Mouse (Mus musculus) right cerebral cortex, adult 18-20 months (tissue): ENCODE data around the gene Rnf19b.

Source experiments
- DNase-seq: peaks from one replicate; pipeline ENCODE4 v3.0.0; 2022; ENCODE audit warnings: mixed read lengths

The Rnf19b gene

GRCm38 (mm10) chr4:129081041-129081440, 23.0 kb downstream of the Rnf19b start:
- no peak for DNase-seq

DNA sequence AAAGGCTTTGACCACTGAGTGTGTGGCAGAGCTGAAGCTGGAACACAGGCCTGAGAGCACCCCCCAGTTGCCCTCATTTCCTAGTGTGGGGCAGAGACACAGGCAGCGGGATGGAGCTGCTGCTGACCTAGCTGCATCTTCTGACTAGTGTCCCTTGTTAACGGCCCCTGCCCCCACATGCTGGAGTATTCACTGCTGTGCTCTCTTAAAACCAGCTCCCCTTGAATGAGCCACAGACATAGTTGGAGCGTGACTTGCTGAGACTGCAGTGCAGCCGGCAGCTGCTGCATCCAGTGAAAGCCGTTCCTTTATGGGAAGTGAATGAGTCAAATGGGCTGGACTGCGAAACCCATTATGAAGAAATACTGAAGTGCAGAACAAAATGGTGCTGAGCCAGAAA, 23.4 kb downstream of the Rnf19b start:
- DNase-seq: peak; percentile 34

GRCm38 (mm10) chr4:129081939-129082338, 23.9 kb downstream of the Rnf19b start:
- DNase-seq: no peak

- peak; percentile 60 for DNase-seq
Measured at GRCm38 (mm10) chr4:129082379-129083115, 24.5 kb downstream of the Rnf19b start.

- DNase-seq: no peak
Measured at GRCm38 (mm10) chr4:129084896-129085295, 26.8 kb downstream of the Rnf19b start.

GRCm38 (mm10) chr4:129086078-129086477, 28.0 kb downstream of the Rnf19b start:
- peak; percentile 58 for DNase-seq

- DNase-seq: no peak
Measured at GRCm38 (mm10) chr4:129087850-129088249, 29.8 kb downstream of the Rnf19b start.

GRCm38 (mm10) chr4:129095276-129095675, 37.2 kb downstream of the Rnf19b start:
- no peak for DNase-seq

DNA sequence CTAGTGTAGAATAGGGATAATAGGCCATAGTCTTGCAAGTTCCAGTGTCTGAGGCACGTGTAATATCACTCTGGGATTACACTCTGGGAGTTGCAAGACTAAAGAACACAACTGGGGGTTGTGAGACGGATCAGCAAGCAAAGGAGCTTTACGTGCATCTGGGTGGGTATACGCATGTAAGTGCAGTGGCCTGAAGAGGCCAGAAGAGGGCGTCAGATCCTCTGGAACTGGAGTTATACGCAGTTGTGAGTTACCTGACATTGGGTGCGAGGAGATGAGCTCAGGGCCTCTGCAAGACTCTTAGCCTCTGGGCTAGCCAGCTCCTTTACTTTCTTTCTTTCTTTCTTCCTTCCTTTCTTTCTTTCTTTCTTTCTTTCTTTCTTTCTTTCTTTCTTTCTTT, 38.9 kb downstream of the Rnf19b start:
- no peak for DNase-seq

- DNase-seq: no peak
Measured at GRCm38 (mm10) chr4:129102133-129102829, 44.2 kb downstream of the Rnf19b start.

DNA sequence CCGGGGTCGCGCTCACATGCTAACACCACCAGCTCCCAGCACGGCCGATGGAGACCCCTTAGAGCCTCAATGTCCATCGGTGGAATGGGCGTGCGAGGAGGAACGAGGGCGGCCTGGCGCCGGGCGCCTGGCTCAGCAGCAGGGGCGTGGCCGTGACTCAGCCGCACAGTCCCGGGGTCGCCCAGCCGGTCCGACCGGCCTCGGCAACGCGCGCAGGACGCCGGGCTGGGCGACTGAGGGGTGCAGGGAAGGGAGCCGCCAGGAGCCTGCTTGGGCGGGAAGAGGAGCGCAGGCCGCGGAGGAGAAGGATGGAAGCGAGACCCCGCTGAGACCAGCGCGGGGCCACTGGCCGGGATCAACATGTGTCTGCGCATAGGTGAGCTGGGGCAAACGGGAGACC, 47.3 kb downstream of the Rnf19b start, which contains the start of gene Tmem54:
Tmem54 (plus strand) TSS at position 193 of the 400 bp plus-strand sequence.
- no peak for DNase-seq

- no peak for DNase-seq
Measured at GRCm38 (mm10) chr4:129106073-129106472, 48.0 kb downstream of the Rnf19b start.

- DNase-seq: no peak
Measured at GRCm38 (mm10) chr4:129107348-129107899, 49.4 kb downstream of the Rnf19b start.

GRCm38 (mm10) chr4:129108624-129109023, 50.6 kb downstream of the Rnf19b start:
- DNase-seq: no peak

DNA sequence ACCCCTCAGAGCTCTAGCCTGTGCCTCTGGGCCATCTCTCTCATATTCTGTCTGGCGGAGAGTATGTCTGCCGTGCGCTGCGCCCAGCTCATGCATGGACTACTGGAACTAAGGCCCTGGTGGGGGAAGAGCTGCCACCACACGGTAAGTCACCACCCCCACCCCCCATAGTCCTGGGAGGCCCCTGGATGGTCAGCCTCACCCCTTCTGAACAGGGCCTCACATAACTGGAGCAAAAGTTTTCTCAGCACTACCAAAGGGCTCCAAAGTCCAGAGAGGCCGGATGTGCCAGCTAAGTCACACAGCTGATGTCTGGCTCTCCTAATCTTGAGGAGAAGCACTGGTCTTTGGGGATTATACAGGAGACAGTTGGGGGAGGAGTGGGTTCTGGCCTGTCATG, 52.7 kb downstream of the Rnf19b start:
- no peak for DNase-seq

DNA sequence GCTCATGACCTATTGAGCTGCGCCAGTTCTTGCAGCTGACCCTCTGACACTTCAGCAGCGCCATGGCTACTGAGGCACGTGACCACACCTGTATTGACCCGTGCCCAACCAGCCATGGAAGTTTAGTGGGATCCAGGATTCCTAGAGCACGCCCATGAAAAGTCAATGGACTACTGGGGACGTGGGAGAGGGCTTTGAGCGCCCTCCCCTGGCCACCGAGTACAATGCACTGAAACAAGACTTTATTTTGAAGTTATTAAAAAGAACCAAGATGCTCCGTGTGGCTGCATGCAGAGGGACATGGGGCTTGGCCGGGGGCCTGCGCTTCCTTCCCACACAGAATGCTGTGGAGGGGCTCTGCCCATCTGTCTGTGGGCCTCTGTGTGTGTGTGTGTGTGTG, 53.3 kb downstream of the Rnf19b start:
- no peak for DNase-seq

- no peak for DNase-seq
Measured at GRCm38 (mm10) chr4:129112231-129112630, 54.2 kb downstream of the Rnf19b start.

DNA sequence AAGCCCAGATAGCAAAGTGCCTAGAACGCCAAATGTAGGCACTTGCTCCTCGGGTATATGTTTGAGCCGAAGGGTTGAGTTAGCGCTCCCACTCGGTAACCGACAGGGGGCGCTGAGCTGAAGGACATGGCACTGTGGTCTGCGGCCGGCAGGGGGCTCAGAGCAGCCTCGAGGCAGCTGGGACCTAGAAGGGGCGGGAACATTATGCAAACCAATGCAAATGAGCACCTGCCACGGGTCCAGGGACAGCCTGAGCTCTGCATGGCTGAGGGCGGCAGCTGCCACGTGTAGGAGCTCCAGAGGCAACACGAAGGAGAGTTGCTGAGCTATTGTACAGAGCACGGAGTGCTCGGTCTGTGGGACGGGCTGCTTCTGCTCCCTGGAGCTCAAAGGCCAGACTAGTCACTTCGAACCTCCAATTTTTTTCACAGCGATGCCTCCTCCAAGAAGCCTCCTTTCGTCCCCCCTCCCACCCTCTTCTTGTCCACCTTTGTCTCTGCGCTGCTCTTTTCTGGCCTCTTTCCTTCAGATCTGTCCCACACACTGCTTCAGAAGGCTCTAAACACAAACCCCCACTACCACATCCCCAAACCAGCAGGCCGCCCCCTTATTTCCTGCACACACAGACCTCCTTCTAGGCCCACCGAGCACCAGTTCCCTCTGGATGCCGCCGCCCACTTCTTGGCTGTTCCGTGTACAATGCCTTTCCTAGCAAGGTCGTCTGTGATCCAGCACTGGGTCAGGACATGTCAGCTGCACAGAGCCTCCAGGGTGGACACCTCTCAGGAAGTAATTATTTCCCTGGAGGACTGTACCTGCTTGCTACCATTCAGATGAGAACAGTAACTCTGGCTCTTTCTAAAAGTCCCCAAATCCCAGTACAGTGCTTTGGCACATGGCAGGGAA, 55.3 kb downstream of the Rnf19b start:
- DNase-seq: peak; percentile 94

- DNase-seq: no peak
Measured at GRCm38 (mm10) chr4:129116703-129117102, 58.6 kb downstream of the Rnf19b start.

DNA sequence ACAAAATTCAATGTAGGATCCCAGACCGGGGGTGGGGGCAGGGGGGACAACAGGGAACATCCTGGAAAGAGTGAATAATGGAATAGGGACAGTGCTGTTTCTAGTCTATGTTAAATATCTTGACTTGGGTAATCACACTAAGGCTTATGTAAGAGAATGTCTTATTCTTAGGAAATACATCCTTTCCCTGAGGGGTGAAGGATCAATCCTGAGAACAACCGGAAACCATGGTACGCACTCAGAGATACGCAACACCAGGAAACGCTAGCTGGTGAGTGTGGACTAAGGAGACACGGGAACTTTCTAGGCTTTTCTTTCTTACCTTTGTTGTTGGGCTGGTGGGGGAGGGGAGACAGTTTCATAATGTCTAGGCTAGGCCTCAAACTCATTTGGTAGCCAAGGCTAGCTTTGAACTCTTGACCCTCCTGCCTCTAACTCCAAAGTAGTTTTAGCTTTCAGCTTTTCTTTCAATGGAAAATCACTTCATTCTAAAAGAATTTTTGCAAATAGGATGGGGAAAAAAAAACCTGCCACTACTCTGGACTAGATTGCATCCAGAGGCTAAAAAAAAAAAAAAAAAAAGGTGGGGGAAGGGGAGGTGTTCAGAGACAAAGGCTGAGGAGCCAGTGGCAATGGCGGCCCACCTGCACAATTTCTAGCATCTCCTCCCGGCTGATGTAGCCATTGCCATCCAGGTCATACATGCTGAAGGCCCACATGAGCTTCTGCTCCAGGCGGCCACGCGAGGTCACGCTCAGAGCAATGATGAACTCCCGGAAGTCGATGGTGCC, 59.8 kb downstream of the Rnf19b start:
- DNase-seq: no peak

- DNase-seq: no peak
Measured at GRCm38 (mm10) chr4:129119708-129120107, 61.6 kb downstream of the Rnf19b start.
